Mouse (Mus musculus): ENCODE measurements around the gene Rln3. TPM values are rescaled to one million over a fixed set of nuclear protein-coding genes. Genes with fewer than 3 reads are reported as not detected.

Rln3 gene
- polyA plus RNA-seq, 1 experiment from 2014 or later: not detected

DNA sequence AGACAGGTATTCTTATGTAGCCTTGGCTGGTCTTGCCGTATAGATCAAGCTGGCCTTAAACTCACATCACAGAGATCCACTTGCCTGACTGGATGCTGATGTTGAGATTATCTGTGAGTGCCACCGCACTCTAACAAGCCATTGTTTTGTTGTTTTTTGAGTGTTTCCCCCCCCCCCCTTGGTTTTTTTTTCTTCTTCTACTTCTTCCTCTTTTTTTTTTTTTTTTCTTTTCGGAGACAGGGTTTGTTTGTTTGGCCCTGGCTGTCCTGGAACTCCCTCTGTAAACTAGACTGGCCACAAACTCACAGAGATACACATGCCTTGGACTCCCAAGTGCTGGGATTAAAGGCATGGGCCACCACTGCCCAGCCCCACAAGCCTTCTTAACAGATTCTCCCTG, 50.8 kb downstream of the Rln3 start:
- 70% methylated on average over 3 of the region's 3 CpGs for WGBS (ENCODE audit: insufficient replicate concordance)
- Histone ChIP-seq H3K4me2 (no peak overlapping the region), H3K4me1 (ENCODE audit: control insufficient read depth, insufficient read depth, low read length) (peaks cover 11% of the 10 kb centered on the region), H3K9me3 (replicated peaks; ENCODE audit: control insufficient read depth, low read length) (no peaks in the 10 kb centered on the region), H3K27me3 (ENCODE audit: control insufficient read depth, insufficient read depth, low read length) (no peaks in the 10 kb centered on the region), H3K4me3 (ENCODE audit: low read depth, low read length) (no peak overlapping the region), H3K36me3 (ENCODE audit: control insufficient read depth, insufficient read depth, low read length) (peaks cover 12% of the 10 kb centered on the region), H3K27ac (ENCODE audit: low read depth, low read length) (no peak overlapping the region), H3K9ac (ENCODE audit: low read depth, low read length) (no peak overlapping the region)
- ATAC-seq (replicated peaks; ENCODE audit: insufficient number of reproducible peaks, low FRiP score, low TSS enrichment): no peak

MicroRNA genes within 50 kb of the gene (microRNA counts, 519-probe panel; counts per million panel counts)
- microRNA mmu-miR-1199 (32.2 counts per million), microRNA mmu-miR-709 (1,955 counts per million, percentile 2 among the panel's probes with 10 or more counts)

Small RNA genes within 50 kb of the gene (microRNA-seq; reads per million reads assigned to microRNA genes)
- gene Mir1199 (ENCODE audit: borderline number of aligned reads) (1.2 reads per million, percentile 16 among the genes with 10 or more reads in this experiment), gene Mir709 (ENCODE audit: borderline number of aligned reads) (not detected), gene Mir8111 (ENCODE audit: borderline number of aligned reads) (2.2 reads per million, percentile 27 among the genes with 10 or more reads in this experiment)

Other genes with a start within 250 kb of the Rln3 start
- gene Adgrl1, start 144.9 kb downstream of the Rln3 start, polyA plus RNA-seq (2014; fragmentation: Nextera tagmentation; extraction: Ambion mirVana): 10.2 and 13.5 TPM in 2 replicates
- 0.58 and 0.76 TPM in 2 replicates for gene Gm10644, start 89.8 kb downstream of the Rln3 start, polyA plus RNA-seq (2014; fragmentation: Nextera tagmentation; extraction: Ambion mirVana)
- 69.4 and 72.2 TPM in 2 replicates for gene Asf1b, start 89.5 kb downstream of the Rln3 start, polyA plus RNA-seq (2014; fragmentation: Nextera tagmentation; extraction: Ambion mirVana)
- gene Prkaca, start 72.0 kb downstream of the Rln3 start, polyA plus RNA-seq (2014; fragmentation: Nextera tagmentation; extraction: Ambion mirVana): 136 and 139 TPM in 2 replicates
- gene Samd1, start 47.3 kb downstream of the Rln3 start, polyA plus RNA-seq (2014; fragmentation: Nextera tagmentation; extraction: Ambion mirVana): 8.1 and 10.1 TPM in 2 replicates
- 0.42 and 0.52 TPM in 2 replicates for gene 1700067K01Rik, start 43.5 kb downstream of the Rln3 start, polyA plus RNA-seq (2014; fragmentation: Nextera tagmentation; extraction: Ambion mirVana)
- gene 2210011C24Rik, start 32.8 kb downstream of the Rln3 start, polyA plus RNA-seq (2014; fragmentation: Nextera tagmentation; extraction: Ambion mirVana): 0.11 TPM in 1 of 2 replicates, not detected in the other
- gene Palm3, start 23.5 kb downstream of the Rln3 start, polyA plus RNA-seq (2014; fragmentation: Nextera tagmentation; extraction: Ambion mirVana): 0.57 and 0.77 TPM in 2 replicates
- 3.5 and 4.1 TPM in 2 replicates for gene Il27ra, start 2.4 kb downstream of the Rln3 start, polyA plus RNA-seq (2014; fragmentation: Nextera tagmentation; extraction: Ambion mirVana)
- 1.0 and 1.1 TPM in 2 replicates for gene Gm10643, start 20.1 kb upstream of the Rln3 start, polyA plus RNA-seq (2014; fragmentation: Nextera tagmentation; extraction: Ambion mirVana)
- gene Rfx1, start 21.8 kb upstream of the Rln3 start, polyA plus RNA-seq (2014; fragmentation: Nextera tagmentation; extraction: Ambion mirVana): 7.5 and 7.9 TPM in 2 replicates
- 7.5 and 8.8 TPM in 2 replicates for gene Dcaf15, start 59.8 kb upstream of the Rln3 start, polyA plus RNA-seq (2014; fragmentation: Nextera tagmentation; extraction: Ambion mirVana)
- gene Podnl1, start 81.0 kb upstream of the Rln3 start, polyA plus RNA-seq (2014; fragmentation: Nextera tagmentation; extraction: Ambion mirVana): 0.14 TPM in 1 of 2 replicates, not detected in the other
- 11.1 and 12.6 TPM in 2 replicates for gene Cc2d1a, start 102.9 kb upstream of the Rln3 start, polyA plus RNA-seq (2014; fragmentation: Nextera tagmentation; extraction: Ambion mirVana)
- 0.44 and 0.59 TPM in 2 replicates for gene 4930432K21Rik, start 103.0 kb upstream of the Rln3 start, polyA plus RNA-seq (2014; fragmentation: Nextera tagmentation; extraction: Ambion mirVana)
- gene Nanos3, start 140.2 kb upstream of the Rln3 start, polyA plus RNA-seq (2014; fragmentation: Nextera tagmentation; extraction: Ambion mirVana): 1.4 and 2.8 TPM in 2 replicates
- gene Zswim4, start 192.1 kb upstream of the Rln3 start, polyA plus RNA-seq (2014; fragmentation: Nextera tagmentation; extraction: Ambion mirVana): 6.3 and 7.8 TPM in 2 replicates
- gene D8Ertd738e, start 204.7 kb upstream of the Rln3 start, polyA plus RNA-seq (2014; fragmentation: Nextera tagmentation; extraction: Ambion mirVana): 321 and 330 TPM in 2 replicates
- 45.3 and 50.7 TPM in 2 replicates for gene Mri1, start 212.3 kb upstream of the Rln3 start, polyA plus RNA-seq (2014; fragmentation: Nextera tagmentation; extraction: Ambion mirVana)
- gene Ccdc130, start 225.4 kb upstream of the Rln3 start, polyA plus RNA-seq (2014; fragmentation: Nextera tagmentation; extraction: Ambion mirVana): 16.1 and 18.5 TPM in 2 replicates

All from heart, embryonic 11.5 days (tissue).